Mouse (Mus musculus) CD4-positive naive resting alpha-beta T cell, adult 76 days (primary cell): ENCODE measurements around the gene Ccr5. TPM values are rescaled to one million over a fixed set of nuclear protein-coding genes. Genes with fewer than 3 reads are reported as not detected.

Experiments used
- total RNA-seq: library from RNA; stranded (reverse); gene quantifications from one replicate; pipeline ENCODE4 v1.2.4, GENCODE M21; 2023

Gene Ccr5
- 7.7 TPM for total RNA-seq

DNA sequence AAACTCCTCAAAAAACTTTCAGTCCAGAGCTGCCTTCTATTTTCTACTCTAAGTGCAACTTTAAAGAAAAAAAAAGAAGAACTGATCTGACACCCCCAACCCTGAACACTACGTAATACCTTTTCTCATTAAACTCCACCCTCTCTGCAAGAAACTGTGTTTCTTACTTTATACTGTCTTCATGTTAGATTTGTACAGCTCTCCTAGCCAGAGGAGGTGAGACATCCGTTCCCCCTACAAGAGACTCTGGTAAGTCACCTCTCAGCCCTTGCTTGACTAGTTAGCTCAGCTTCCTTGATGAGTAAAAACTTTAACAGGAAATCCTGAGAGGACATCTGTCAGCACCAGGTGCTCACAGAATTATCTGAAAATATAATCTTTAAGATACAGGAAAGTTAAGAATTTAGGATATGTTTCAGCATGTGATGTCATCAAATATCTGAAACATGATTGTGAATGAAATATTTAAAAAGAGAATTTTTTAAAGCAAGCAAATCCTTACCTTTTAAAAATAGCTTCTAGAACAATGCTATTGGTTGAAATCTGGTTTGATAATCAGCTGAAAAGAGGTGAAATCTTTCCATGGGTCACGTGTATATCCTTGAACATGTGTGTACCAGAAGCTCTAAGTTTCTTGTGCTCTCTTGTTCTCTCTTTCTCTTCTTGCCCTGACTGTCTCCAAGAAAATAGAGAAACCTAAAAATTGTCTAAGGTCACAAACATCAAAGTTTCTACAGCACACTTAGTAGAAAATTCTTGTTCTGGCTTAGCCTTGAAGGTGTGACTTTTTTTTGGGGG lies at the start of gene Ccr5:
Gene Ccr5 (plus strand): TSS at position 157 of the 798 bp plus-strand sequence.

DNA sequence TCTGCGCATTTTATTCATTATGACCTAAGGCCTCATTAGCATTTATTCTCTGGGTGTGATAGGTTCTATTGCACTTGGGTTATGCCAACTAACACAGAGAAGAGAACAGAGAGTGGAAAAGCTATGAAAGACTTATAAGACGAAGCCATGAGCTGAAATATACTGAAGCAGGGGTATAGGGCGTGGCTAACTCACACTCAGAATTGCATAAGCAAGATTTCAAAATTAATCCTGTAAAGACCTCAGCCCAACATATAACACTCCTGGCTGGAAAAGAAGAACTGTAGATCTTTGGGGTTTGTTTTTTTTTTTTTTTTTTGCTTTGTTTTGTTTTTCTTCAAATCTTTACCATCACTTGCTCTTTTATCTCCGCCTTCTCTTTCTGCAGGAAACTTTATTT lies 19.6 kb upstream of the Ccr5 start, which contains the start of gene Ccr2:
Gene Ccr2 (plus strand): TSS at position 228 of the 400 bp plus-strand sequence.

Other genes starting within 250 kb of the Ccr5 start
- 0.70 TPM for gene Ccr1, start 152.9 kb upstream of the Ccr5 start, total RNA-seq
- gene Ccr1l1, start 143.1 kb upstream of the Ccr5 start, total RNA-seq: not detected
- 1.7 TPM for gene Ccr3, start 99.6 kb upstream of the Ccr5 start, total RNA-seq
- gene Ccr2, start 19.6 kb upstream of the Ccr5 start, total RNA-seq: 1.6 TPM
- 12.7 TPM for gene 2010315B03Rik, start 191.2 kb downstream of the Ccr5 start, total RNA-seq